Mouse (Mus musculus) kidney, postnatal 25 days (tissue): ENCODE results near the gene Tshb.
A peak's percentile ranks its signal among the peaks of the same experiment; 100 is the strongest.

Source experiments
- DNase-seq, 2 experiments: peaks; one replicate each; pipeline ENCODE4 v3.0.0; 2021; ENCODE audit warnings: mixed read lengths in 2 of 2

The Tshb gene

DNA sequence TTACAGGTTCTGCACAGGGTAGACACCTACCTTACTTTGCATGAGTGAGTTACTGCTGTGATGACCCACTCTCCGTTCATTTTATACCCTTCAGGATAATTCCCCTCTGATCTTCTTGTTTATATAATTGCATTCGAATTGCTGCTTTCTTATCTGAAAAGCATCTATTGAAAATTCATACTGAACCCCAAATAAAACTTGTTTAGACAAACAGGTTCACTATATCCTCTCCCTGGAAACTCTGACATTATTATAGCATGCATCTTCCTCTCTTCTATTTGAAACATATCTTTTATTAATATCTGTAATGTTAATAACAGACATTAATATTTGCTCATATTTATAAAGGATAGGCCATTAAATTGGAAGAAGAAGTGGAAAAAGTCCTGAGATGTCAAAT lies at the start of gene Tshb:
Tshb (minus strand) TSS at position 101 of the 400 bp plus-strand sequence.
- no peak for DNase-seq

GRCm38 (mm10) chr3:102803937-102804336 lies 21.4 kb upstream of the Tshb start:
- DNase-seq, result peak; percentile 70 to 88

- no peak for DNase-seq
Observed at GRCm38 (mm10) chr3:102787369-102787768, 4.9 kb upstream of the Tshb start.

DNA sequence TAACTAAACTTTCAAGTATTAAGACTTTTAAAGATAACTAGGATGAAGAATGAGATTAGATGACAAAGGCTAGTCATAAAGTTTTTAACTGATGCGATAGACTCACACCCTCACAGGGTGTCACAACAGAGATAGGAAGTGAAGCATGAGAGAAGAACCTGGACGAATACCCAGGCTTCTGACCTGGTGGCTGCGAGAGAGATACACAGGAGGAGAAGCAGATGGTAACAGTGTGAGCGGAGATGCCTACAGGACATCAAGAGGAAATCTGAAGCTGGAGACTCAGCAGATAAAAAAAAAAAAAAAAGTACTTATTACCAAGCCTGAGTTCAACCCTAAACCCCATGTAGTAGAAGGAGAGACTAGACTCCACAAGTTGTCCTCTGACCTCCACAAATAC lies 9.5 kb downstream of the Tshb start:
- no peak for DNase-seq

GRCm38 (mm10) chr3:102764850-102765249 lies 17.7 kb downstream of the Tshb start:
- no peak for DNase-seq

GRCm38 (mm10) chr3:102763713-102764400 lies 18.7 kb downstream of the Tshb start:
- DNase-seq, result no peak

DNA sequence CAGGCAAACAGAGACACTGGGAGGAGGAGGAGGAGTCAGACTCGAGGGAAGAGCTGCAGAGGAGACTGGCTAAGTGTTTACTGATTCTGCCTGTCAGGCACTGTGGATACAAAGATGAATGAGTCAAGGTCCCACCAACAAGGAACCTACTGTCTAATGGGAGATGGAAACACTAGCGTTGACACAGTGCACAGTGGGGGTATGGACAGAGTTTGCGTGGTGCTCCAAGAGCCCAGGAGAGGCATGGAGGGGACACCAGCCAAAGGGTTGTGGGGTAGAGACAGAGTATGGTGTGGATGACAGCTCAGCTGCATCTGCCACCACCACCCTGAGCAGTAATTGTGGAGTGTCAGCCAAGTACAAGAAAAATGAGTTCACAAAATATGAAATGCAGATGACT lies 20.1 kb downstream of the Tshb start:
- DNase-seq, result no peak

- no peak for DNase-seq
Observed at GRCm38 (mm10) chr3:102760236-102760635, 22.3 kb downstream of the Tshb start.

DNA sequence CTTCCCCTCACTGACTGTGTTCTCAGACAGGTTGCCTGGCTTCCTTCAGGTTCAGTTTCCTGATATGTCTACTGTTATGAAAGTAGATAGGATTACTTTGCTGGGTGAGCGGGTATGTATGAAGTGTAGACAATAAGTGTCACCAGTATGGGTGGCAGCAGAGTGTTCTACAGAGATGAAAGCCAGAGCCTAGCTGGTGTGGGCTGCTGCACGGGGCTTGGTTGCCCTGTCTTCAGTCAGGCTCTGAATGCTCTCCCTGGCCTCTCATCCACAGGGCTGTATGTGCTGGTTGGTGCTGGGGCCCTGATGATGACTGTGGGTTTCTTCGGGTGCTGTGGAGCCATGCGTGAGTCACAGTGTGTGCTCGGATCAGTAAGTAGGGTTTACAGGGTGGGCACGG lies 25.5 kb downstream of the Tshb start:
- DNase-seq, result no peak

- DNase-seq, result no peak
Observed at GRCm38 (mm10) chr3:102755801-102756200, 26.7 kb downstream of the Tshb start.

- DNase-seq, result no peak
Observed at GRCm38 (mm10) chr3:102752457-102752856, 30.1 kb downstream of the Tshb start.

- DNase-seq, result no peak
Observed at GRCm38 (mm10) chr3:102752053-102752452, 30.5 kb downstream of the Tshb start.

DNA sequence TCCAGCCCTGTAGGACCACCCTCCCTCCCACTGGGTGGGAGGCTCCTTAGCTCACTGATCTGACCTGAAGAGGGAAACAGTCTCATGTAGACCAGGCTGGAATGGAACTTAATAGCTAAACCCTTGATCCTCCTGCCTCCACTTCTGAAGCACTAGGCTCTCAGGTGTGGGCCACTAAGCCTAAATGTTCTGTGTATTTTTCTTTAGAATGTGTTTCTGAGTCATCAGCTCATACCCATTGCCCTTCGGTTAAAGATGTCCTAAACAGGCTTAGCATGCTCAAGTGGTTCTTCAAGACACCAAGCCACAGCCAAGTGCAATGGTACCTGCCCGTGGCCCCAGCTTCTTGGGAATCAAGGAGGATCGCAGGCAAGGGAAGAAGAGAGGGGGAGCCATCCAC lies 31.0 kb downstream of the Tshb start:
- DNase-seq, result no peak

DNA sequence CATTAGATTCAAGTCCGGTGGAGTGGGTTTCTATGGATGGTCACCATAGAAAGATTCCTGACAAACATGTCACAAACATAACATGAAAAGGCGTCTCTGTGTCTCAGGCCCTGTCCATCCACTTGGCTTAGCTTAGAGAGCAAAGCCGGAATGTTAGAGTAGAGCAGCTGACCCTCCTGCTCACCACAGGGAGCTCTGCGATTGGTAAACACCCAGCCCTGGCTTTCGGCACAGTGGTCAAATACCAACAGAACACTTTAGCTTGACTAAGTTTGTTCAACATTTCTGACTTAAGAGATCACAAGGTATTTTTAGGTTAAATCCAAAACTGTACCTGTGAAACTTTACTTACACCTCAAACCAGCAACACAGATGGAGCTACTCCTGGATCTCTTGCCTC lies 31.4 kb downstream of the Tshb start:
- no peak for DNase-seq

DNA sequence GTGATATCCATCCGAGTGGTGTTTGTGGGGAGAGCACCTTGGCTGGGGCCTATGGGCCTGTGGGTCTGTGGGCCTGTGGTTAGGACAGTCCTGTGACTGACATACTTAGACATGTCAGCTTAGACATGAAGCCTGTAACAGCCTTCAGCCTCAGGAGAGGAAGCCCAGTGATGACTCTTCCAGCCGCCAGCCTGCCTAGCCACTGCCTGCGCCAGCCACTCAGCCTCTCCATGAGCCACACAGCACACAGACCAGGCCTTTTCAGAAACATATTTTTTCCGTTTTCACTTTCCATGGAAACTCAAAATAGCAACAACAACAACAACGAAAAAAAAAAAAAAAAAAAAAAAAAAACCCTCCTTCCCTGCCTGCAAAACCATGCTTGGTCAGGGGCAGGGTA lies 33.8 kb downstream of the Tshb start:
- no peak for DNase-seq

DNA sequence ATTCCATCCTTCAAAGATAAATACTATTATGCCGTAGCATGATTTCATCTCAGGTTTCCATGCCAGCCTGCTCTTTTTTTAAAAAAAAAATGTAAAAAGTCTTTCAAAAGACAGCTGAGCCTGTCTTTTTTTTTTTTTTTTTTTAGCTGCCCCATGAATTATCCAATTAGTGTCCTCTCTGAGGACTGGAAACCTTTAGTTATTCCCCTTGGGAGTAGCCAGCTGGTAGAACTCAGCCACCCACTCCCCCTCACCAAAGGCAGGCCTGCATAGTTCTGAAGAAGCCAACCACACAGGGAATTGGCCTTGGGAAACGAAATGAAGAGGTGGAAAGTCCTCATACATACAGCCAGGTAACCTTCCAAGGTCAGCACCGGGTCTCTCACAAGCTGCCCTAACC lies 34.5 kb downstream of the Tshb start:
- DNase-seq, result no peak

GRCm38 (mm10) chr3:102746174-102746573 lies 36.3 kb downstream of the Tshb start:
- no peak for DNase-seq

- DNase-seq, result no peak
Observed at GRCm38 (mm10) chr3:102744657-102745056, 37.9 kb downstream of the Tshb start.

GRCm38 (mm10) chr3:102743781-102744471 lies 38.6 kb downstream of the Tshb start:
- DNase-seq, result no peak

GRCm38 (mm10) chr3:102743202-102743601 lies 39.3 kb downstream of the Tshb start:
- DNase-seq, result no peak

GRCm38 (mm10) chr3:102742725-102743124 lies 39.8 kb downstream of the Tshb start:
- DNase-seq, result no peak

DNA sequence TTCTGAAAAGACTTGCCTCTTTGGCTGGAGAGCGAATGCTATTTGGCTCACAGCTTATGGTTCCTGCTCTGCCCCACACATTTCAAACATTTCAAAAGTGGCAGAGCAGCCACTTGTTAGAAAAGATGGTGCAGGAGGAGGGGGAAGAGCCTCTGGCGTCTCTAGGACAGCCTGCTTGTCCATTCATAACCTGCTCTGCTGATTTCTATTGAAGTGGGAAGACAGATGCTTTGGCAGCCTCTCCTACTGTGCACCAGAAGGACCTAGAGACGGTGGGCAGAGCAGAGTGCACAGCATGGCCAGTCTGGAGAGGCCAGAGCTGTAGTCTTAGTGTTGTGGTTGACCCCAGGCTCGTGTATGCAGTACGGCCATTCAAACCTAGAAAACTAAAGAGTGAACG lies 43.6 kb downstream of the Tshb start:
- no peak for DNase-seq

- peak in 1 of 2 experiments; percentile 15 for DNase-seq
Observed at GRCm38 (mm10) chr3:102738161-102738901, 44.2 kb downstream of the Tshb start.

GRCm38 (mm10) chr3:102737106-102737505 lies 45.4 kb downstream of the Tshb start:
- no peak for DNase-seq
